Mouse (Mus musculus): ENCODE measurements at regions not wholly inside any gene's neighbourhood (a gene's known extent, or its start where the extent isn't known, plus 50 kb on each side); places are given as distances from the start of the nearest gene placed in this dataset.
"Not testable (repeated sequence)": the region's sequence is repeated elsewhere in the genome, so short reads cannot be mapped to it uniquely, and the experiment has no call there.

- not testable (repeated sequence) for DNase-seq
These were observed 726.9 kb upstream of the Zfp386 start for GRCm38 (mm10) chr12:115320641-115321040.

GRCm38 (mm10) chr12:115328439-115328838 is 719.1 kb upstream of the Zfp386 start:
- no peak for DNase-seq

- DNase-seq = not testable (repeated sequence)
These were observed 712.8 kb upstream of the Zfp386 start for GRCm38 (mm10) chr12:115334770-115335169.

- no peak for DNase-seq
These were observed 710.9 kb upstream of the Zfp386 start for GRCm38 (mm10) chr12:115336594-115336993.

- not testable (repeated sequence) for DNase-seq
These were observed 701.4 kb upstream of the Zfp386 start for GRCm38 (mm10) chr12:115346112-115346511.

GRCm38 (mm10) chr12:115359050-115359449 is 688.5 kb upstream of the Zfp386 start:
- DNase-seq = not testable (repeated sequence)

- DNase-seq = not testable (repeated sequence)
These were observed 681.9 kb upstream of the Zfp386 start for GRCm38 (mm10) chr12:115365628-115366027.

GRCm38 (mm10) chr12:115371784-115372183 is 675.7 kb upstream of the Zfp386 start:
- not testable (repeated sequence) for DNase-seq

- DNase-seq = not testable (repeated sequence)
These were observed 674.5 kb upstream of the Zfp386 start for GRCm38 (mm10) chr12:115373056-115373455.

- not testable (repeated sequence) for DNase-seq
These were observed 661.0 kb upstream of the Zfp386 start for GRCm38 (mm10) chr12:115386479-115386878.

GRCm38 (mm10) chr12:115404116-115404515 is 643.4 kb upstream of the Zfp386 start:
- DNase-seq = no peak

- DNase-seq = no peak
These were observed 642.9 kb upstream of the Zfp386 start for GRCm38 (mm10) chr12:115404657-115405056.

GRCm38 (mm10) chr12:115446247-115446646 is 601.3 kb upstream of the Zfp386 start:
- DNase-seq = not testable (repeated sequence)

GRCm38 (mm10) chr12:115452626-115453025 is 594.9 kb upstream of the Zfp386 start:
- DNase-seq = not testable (repeated sequence)

- DNase-seq = not testable (repeated sequence)
These were observed 582.7 kb upstream of the Zfp386 start for GRCm38 (mm10) chr12:115464777-115465176.

GRCm38 (mm10) chr12:115468015-115468414 is 579.5 kb upstream of the Zfp386 start:
- DNase-seq = not testable (repeated sequence)

GRCm38 (mm10) chr12:115468569-115468968 is 579.0 kb upstream of the Zfp386 start:
- DNase-seq = not testable (repeated sequence)

- no peak for DNase-seq
These were observed 548.7 kb upstream of the Zfp386 start for GRCm38 (mm10) chr12:115498865-115499264.

GRCm38 (mm10) chr12:115507285-115507684 is 540.2 kb upstream of the Zfp386 start:
- DNase-seq = not testable (repeated sequence)

GRCm38 (mm10) chr12:115508615-115509342 is 538.7 kb upstream of the Zfp386 start:
- not testable (repeated sequence) for DNase-seq

- DNase-seq = not testable (repeated sequence)
These were observed 528.6 kb upstream of the Zfp386 start for GRCm38 (mm10) chr12:115518778-115519541.

GRCm38 (mm10) chr12:115527065-115527464 is 520.5 kb upstream of the Zfp386 start:
- DNase-seq = no peak

- no peak for DNase-seq
These were observed 505.0 kb upstream of the Zfp386 start for GRCm38 (mm10) chr12:115542482-115542881.

GRCm38 (mm10) chr12:115566878-115567277 is 480.6 kb upstream of the Zfp386 start:
- not testable (repeated sequence) for DNase-seq
